Mouse (Mus musculus) brain, embryonic 14.5 days (tissue): ENCODE data around the gene Hnf1a. TPM values are rescaled to one million over a fixed set of nuclear protein-coding genes. Genes with fewer than 3 reads are reported as not detected.
"Not testable (repeated sequence)": the region's sequence is repeated elsewhere in the genome, so short reads cannot be mapped to it uniquely, and the experiment has no call there.

Source experiments
- DNase-seq: peaks from one replicate; pipeline ENCODE4 v3.0.0-alpha.2; 2011; ENCODE audit warnings: low read depth
- CTCF ChIP-seq: fragments of 200-500 bp; IDR thresholded peaks from 2 replicates; pipeline ENCODE4 v1.5.1; 2012; ENCODE audit warnings: inconsistent platforms, mild to moderate bottlenecking, moderate library complexity, borderline replicate concordance; ENCODE audit not compliant: insufficient read depth, insufficient read length; ENCODE audit errors: extremely low read depth
- POLR2A ChIP-seq: fragments of 200-500 bp; IDR thresholded peaks from 2 replicates; pipeline ENCODE4 v1.6.1; 2012; ENCODE audit warnings: mild to moderate bottlenecking, inconsistent platforms, borderline replicate concordance; ENCODE audit not compliant: poor library complexity, insufficient read depth, insufficient read length, severe bottlenecking; ENCODE audit errors: extremely low read depth
- polyA plus RNA-seq: library from polyadenylated mRNA; depleted of rRNA; stranded (reverse); fragments of >200 nt; gene quantifications from 2 replicates; pipeline ENCODE4 v1.2.3, GENCODE M21; 2012

Gene Hnf1a
- polyA plus RNA-seq, 1 experiment = not detected

- no peak for DNase-seq
- TF ChIP-seq CTCF = no peak
- TF ChIP-seq POLR2A = no peak
Observed at GRCm38 (mm10) chr5:114933206-114933605, 37.7 kb downstream of the Hnf1a start.

- no peak for DNase-seq
- TF ChIP-seq POLR2A = no peak
- TF ChIP-seq CTCF = no peak
Observed at GRCm38 (mm10) chr5:114931626-114932025, 39.3 kb downstream of the Hnf1a start.

- no peak for DNase-seq
- no peak for TF ChIP-seq POLR2A
- TF ChIP-seq CTCF = no peak
Observed at GRCm38 (mm10) chr5:114926753-114927152, 44.1 kb downstream of the Hnf1a start.

GRCm38 (mm10) chr5:114926153-114926684 lies 44.7 kb downstream of the Hnf1a start:
- TF ChIP-seq CTCF (no peak), POLR2A (no peak)
- no peak for DNase-seq

- TF ChIP-seq POLR2A (no peak), CTCF (no peak)
- DNase-seq = peak; percentile 22
Observed at GRCm38 (mm10) chr5:114922998-114923473, 47.9 kb downstream of the Hnf1a start, which contains the start of gene Oasl1. Gene Oasl1 (plus strand): TSS chr5:114923240.

- peak; percentile 17 for DNase-seq
- TF ChIP-seq CTCF (no peak), POLR2A (no peak)
Observed at GRCm38 (mm10) chr5:114922366-114922731, 48.5 kb downstream of the Hnf1a start.

GRCm38 (mm10) chr5:114921551-114922365 lies 49.1 kb downstream of the Hnf1a start:
- TF ChIP-seq CTCF (no peak), POLR2A (no peak)
- no peak for DNase-seq

GRCm38 (mm10) chr5:114917357-114917756 lies 53.5 kb downstream of the Hnf1a start:
- not testable (repeated sequence) for DNase-seq

GRCm38 (mm10) chr5:114916777-114917176 lies 54.1 kb downstream of the Hnf1a start:
- DNase-seq = no peak
- TF ChIP-seq CTCF (no peak), POLR2A (no peak)

- TF ChIP-seq POLR2A = no peak
- no peak for TF ChIP-seq CTCF
- DNase-seq = no peak
Observed at GRCm38 (mm10) chr5:114915854-114916253, 55.0 kb downstream of the Hnf1a start.

- no peak for TF ChIP-seq POLR2A
- TF ChIP-seq CTCF = no peak
- no peak for DNase-seq
Observed at GRCm38 (mm10) chr5:114914855-114915254, 56.0 kb downstream of the Hnf1a start.

- no peak for DNase-seq
- TF ChIP-seq CTCF (no peak), POLR2A (no peak)
Observed at GRCm38 (mm10) chr5:114913686-114914085, 57.2 kb downstream of the Hnf1a start.

GRCm38 (mm10) chr5:114908598-114909305 lies 62.1 kb downstream of the Hnf1a start:
- no peak for DNase-seq
- no peak for TF ChIP-seq POLR2A
- no peak for TF ChIP-seq CTCF
